Mouse (Mus musculus): ENCODE data around the gene Slu7. TPM values are rescaled to one million over a fixed set of nuclear protein-coding genes. Genes with fewer than 3 reads are reported as not detected.

The Slu7 gene
- polyA plus RNA-seq, 1 experiment from 2014 or later: 66.2 TPM

DNA sequence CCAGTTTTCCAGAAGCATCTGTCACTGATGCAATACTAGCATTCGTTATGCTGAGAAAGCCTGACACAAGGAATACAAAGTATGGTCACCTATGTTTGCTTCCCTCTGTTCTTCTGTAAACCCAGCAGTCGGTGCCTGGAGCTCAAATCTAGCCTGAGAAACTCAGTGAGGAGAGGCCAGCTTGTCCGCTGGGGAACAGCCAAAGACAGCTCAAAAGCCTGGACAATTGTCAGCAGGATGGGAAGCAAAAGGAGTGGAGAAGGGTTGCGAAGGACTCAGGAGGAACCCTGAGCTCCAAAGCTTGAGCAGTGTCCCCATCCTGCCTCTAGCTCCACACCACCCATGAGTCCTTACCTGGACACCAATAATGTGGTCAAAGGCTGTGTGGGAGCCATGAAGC lies 50.5 kb downstream of the Slu7 start:
- DNase-seq (ENCODE audit: low spot score): no peak

DNA sequence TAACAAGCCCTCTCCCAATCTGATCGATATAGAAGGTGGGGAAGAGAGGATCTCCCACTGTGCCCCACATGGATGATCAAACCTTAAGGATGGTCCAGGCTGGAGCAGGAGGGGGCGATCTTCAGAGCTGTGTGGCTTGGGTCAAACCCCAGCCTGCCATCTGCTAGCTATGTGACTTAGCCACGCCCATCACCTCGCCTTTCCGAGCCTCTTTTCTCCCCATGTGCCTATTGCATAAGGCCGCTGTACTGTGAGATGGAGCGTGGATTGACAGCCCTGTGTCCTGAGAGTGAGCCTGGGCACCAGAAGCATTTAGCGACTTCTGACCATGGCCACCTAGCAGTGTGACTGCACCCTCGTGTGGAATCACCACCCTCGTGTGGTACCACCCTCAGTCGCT lies 51.1 kb downstream of the Slu7 start:
- DNase-seq (ENCODE audit: low spot score): no peak

DNA sequence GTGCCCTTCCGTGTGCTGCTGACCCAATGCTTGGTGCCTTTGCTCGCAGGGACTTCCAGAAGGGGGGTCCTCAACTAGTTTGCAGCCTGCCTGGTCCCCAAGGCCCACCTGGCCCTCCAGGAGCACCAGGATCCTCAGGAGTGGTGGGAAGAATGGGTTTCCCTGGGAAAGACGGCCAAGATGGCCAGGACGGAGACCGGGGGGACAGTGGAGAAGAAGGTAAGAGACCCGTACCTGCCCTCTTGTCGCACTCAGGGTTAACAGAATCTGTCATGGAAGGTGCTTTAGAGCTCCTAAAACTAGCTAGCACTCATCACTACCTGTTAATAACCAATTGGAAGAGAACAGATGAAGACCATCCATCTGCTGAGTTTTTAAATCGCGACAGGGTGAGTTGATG lies 52.3 kb downstream of the Slu7 start:
- no peak for DNase-seq (ENCODE audit: low spot score)

DNA sequence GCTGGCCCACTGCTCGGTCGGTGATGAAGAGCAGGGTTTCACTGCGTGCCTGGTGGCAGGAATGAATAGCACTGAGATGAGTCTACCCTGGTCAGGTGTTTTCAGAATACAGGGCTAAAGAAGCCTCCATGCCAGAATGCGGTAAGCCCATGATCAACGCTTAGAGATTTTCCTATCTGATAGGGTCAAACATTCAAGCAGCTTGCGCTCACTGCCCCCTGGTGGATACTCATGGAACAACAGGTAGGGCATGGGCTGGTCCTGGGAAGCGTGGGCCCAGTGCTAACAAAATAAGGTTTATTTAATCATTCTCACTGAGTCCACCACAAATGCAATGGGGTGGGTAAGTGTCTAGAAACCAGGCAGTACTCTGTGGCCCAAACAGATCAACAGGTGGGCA lies 59.1 kb downstream of the Slu7 start:
- peak; percentile 59 for DNase-seq (ENCODE audit: low spot score)

DNA sequence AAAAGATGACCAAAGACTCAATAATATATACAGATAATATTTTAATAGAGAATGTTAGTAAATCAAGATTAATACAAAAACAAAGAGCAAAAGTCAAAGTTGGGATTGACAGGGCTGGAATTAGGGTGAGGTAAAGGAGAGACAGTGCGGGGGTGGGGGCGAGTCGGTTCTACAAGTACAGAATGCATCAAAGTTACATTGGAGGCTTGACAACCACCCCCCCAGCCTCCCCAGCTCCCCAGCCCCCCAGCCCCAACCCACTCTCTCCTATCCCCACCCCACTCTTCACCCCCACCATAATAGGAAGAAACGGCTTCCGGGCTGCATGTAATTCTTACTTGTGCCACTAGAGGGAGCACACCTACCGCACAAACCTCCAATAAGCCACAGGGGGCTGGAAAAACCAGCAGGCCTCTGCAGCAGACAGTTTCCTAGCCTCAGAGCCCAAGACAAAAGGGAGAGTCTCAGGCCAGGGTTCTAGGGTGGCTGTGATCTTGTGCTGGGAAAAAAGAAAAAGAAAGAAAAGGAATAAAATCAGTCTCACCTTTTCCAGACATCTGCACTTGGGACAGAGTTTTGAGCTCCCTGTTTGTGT lies 60.4 kb downstream of the Slu7 start:
- DNase-seq (ENCODE audit: low spot score): peak; percentile 81

DNA sequence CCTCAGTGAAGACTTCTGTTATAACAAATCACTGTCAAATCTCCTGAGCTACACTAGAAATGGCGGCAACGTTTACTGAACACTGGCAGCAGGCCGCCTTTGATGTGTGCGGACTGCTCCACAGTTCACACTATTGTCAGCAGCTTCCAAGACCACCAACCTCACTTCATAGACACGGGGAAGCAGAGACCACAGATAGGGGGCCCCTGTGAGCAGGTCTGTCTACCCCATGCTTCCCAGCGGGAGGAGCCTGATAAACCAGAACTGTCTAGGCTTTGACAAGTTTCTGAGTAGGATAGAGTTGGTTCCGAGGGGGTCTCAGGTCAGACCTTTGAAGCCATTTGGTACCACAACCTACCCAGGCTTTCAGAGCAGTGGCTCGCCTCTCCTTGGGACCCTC lies 61.5 kb downstream of the Slu7 start:
- no peak for DNase-seq (ENCODE audit: low spot score)

DNA sequence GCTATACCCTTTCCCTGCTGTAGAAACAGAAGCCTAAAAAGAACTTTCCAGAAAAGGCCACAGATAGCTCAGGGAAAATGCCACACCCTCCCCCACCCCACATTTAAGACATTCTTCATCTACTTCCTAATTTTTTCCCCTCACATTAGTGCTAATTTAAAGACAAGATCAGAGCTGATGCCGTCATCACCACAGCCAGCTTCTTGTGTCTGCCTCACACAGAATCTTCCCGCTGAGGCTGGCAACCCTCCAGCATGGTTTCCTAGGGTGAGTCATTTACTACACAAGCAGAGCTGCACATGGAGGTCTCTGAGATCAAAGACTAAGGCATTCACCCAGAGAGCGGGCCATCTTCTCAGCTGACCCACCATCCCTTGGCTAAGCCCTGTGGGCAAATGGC lies 62.0 kb downstream of the Slu7 start:
- DNase-seq (ENCODE audit: low spot score): no peak

Other genes starting within 250 kb of the Slu7 start
- gene Pttg1, start 7.5 kb upstream of the Slu7 start, polyA plus RNA-seq (2015; fragmentation: Nextera tagmentation; extraction: Ambion mirVana): 112 and 114 TPM in 2 replicates
- gene C1qtnf2, start 40.5 kb downstream of the Slu7 start, polyA plus RNA-seq (2015; fragmentation: Nextera tagmentation; extraction: Ambion mirVana): 5.3 and 5.6 TPM in 2 replicates
- 6.4 and 8.5 TPM in 2 replicates for gene Ccnjl, start 95.0 kb downstream of the Slu7 start, polyA plus RNA-seq (2015; fragmentation: Nextera tagmentation; extraction: Ambion mirVana)
- 2.6 and 4.4 TPM in 2 replicates for gene 4933415A04Rik, start 153.3 kb downstream of the Slu7 start, polyA plus RNA-seq (2015; fragmentation: Nextera tagmentation; extraction: Ambion mirVana)
- 8.4 and 11.8 TPM in 2 replicates for gene Fabp6, start 167.8 kb downstream of the Slu7 start, polyA plus RNA-seq (2015; fragmentation: Nextera tagmentation; extraction: Ambion mirVana)
- 21.9 and 28.8 TPM in 2 replicates for gene Pwwp2a, start 248.3 kb downstream of the Slu7 start, polyA plus RNA-seq (2015; fragmentation: Nextera tagmentation; extraction: Ambion mirVana)

Measured in thymus, postnatal 0 days (tissue).